Mouse (Mus musculus) liver, embryonic 11.5 days (tissue): ENCODE results near the gene Rarb. TPM values are rescaled to one million over a fixed set of nuclear protein-coding genes. Genes with fewer than 3 reads are reported as not detected.

Source experiments
- ATAC-seq: fragments of 200-750 bp; cut with Nextera tagmentation; replicated peaks from 2 replicates; pipeline ENCODE4 v1.8.0; 2017; ENCODE audit warnings: moderate number of reproducible peaks, mild to moderate bottlenecking, moderate TSS enrichment, moderate library complexity; ENCODE audit not compliant: low FRiP score
- DNase-seq: peaks from one replicate; pipeline ENCODE4 v3.0.0-alpha.2; 2017; ENCODE audit warnings: low spot score
- H3K27ac ChIP-seq: fragments of 300-500 bp; sonication (generic); 2 replicates; pipeline ENCODE4 v1.5.1; 2014; ENCODE audit warnings: mild to moderate bottlenecking, low read depth, low read length, control low read depth
- H3K27me3 ChIP-seq: fragments of 300-500 bp; sonication (generic); replicated peaks from 2 replicates; pipeline ENCODE4 v1.6.1; 2014; ENCODE audit warnings: low read length, mixed read lengths; ENCODE audit not compliant: control insufficient read depth, insufficient read depth
- H3K36me3 ChIP-seq: fragments of 300-500 bp; sonication (generic); 2 replicates; pipeline ENCODE4 v1.6.1; 2014; ENCODE audit warnings: mild to moderate bottlenecking, low read length, moderate library complexity, mixed read lengths; ENCODE audit not compliant: control insufficient read depth, insufficient read depth
- H3K4me1 ChIP-seq: fragments of 300-500 bp; sonication (generic); replicated peaks from 2 replicates; pipeline ENCODE4 v1.6.1; 2014; ENCODE audit warnings: low read length, mixed read lengths; ENCODE audit not compliant: control insufficient read depth, insufficient read depth
- H3K4me2 ChIP-seq: fragments of 300-500 bp; sonication (generic); 2 replicates; pipeline ENCODE4 v1.6.1; 2014; ENCODE audit warnings: mild to moderate bottlenecking, control low read depth, moderate library complexity
- H3K4me3 ChIP-seq: fragments of 300-500 bp; sonication (generic); 2 replicates; pipeline ENCODE4 v1.5.1; 2014; ENCODE audit warnings: low read depth, low read length, control low read depth
- H3K9ac ChIP-seq: fragments of 300-500 bp; sonication (generic); 2 replicates; pipeline ENCODE4 v1.6.1; 2014; ENCODE audit warnings: low read depth, low read length, control low read depth
- H3K9me3 ChIP-seq: fragments of 300-500 bp; sonication (generic); 2 replicates; pipeline ENCODE4 v1.6.1; 2016; ENCODE audit warnings: low read length, inconsistent platforms, mixed read lengths; ENCODE audit not compliant: control insufficient read depth
- WGBS: fragments of 180-500 bp; shearing (Covaris S2); extraction: QIAGEN DNeasy Blood & Tissue Kit; methylation state at CpG from one replicate; pipeline ENCODE4 v1.1.7; 2014; 5-methylcytosine and 5-hydroxymethylcytosine counted together
- polyA plus RNA-seq: library from polyadenylated mRNA; unstranded; fragments of >200 nt; fragmentation: Nextera tagmentation; extraction: Ambion mirVana; gene quantifications from 2 replicates; pipeline ENCODE4 v1.2.1, GENCODE M21; 2014

The Rarb gene
- polyA plus RNA-seq, 1 experiment from 2014 or later: 15.2 TPM

DNA sequence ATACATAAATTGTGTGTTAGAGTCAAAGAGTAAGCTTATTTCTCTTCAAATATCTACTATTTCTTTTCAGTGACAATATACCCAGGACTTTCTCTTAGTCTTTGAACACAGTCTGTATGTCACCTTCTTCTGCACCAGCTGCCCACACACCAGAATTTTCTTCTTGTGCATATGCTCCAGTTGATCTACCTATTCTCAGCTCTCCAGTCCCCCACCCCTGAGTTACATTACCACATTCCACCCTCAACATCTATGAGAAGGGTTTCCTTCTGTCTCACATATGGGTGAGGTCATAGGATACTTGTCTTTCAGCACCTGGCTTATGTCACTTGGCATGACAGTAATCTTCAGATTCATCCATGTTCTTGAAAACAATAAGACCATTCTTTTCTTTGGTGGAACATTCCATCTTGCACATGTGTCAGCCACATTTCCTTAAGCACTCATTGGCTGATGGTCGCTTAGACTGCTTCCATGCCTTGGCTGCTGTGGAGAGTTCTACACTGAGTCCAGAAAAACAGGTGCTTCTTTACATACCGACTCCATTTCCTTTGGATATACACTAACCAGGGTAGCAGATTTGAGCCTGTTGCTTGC lies 71.9 kb downstream of the Rarb start:
- no peak for ATAC-seq

DNA sequence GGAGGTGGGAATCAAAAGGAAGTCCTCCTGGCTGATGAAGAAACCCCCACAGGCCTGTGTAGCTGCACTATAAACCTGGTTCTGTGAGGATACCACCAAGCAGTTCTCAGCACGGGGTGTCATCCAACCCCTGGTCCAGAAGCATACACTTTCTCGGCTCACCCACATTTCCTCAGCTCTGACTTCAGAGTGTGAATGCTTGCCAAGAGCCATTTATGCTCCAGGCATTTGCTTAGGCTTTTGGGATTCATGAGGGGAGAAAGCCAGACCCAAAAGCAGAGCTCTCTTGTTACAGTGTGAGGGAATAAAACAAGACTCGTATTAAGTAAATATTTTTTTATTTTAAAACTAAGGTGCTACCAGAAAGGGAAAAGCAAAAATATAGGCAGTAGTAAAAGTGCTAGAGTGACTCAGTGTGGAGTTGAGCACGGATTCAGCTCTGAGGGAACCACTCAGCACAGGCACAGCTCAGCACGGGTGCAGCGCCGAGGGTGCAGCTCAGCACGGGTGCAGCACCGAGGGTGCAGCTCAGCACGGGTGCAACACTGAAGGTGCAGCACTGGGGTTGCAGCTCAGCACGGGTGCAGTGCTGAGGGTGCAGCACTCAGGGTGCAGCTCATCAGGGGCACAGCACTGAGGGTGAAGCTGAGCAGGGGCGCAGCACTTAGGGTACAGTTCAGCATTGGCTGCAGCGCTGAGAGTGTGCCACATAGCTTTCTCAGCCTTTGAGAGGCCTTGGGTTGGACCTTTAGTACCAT lies 77.8 kb downstream of the Rarb start:
- DNase-seq (no peak), ATAC-seq (no peak)
- no peak overlapping the region for H3K27ac ChIP-seq
- H3K27me3 ChIP-seq: no peaks in the 10 kb centered on the region
- no peak overlapping the region for H3K4me3 ChIP-seq
- no peak overlapping the region for H3K9ac ChIP-seq
- no peak overlapping the region for H3K4me2 ChIP-seq
- H3K4me1 ChIP-seq: no peaks in the 10 kb centered on the region
- 77% methylated on average over 13 of the region's 13 CpGs for WGBS
- H3K36me3 ChIP-seq: no peaks in the 10 kb centered on the region
- no peaks in the 10 kb centered on the region for H3K9me3 ChIP-seq

More for the DNA sequence above, 71.9 kb downstream of the Rarb start:
- Histone ChIP-seq H3K9ac (no peak overlapping the region), H3K36me3 (no peaks in the 10 kb centered on the region), H3K27me3 (no peaks in the 10 kb centered on the region), H3K4me2 (no peak overlapping the region), H3K27ac (no peak overlapping the region), H3K4me3 (no peak overlapping the region), H3K4me1 (no peaks in the 10 kb centered on the region), H3K9me3 (no peaks in the 10 kb centered on the region)
- DNase-seq: no peak
- WGBS: 68% methylated on average over 2 of the region's 2 CpGs

DNA sequence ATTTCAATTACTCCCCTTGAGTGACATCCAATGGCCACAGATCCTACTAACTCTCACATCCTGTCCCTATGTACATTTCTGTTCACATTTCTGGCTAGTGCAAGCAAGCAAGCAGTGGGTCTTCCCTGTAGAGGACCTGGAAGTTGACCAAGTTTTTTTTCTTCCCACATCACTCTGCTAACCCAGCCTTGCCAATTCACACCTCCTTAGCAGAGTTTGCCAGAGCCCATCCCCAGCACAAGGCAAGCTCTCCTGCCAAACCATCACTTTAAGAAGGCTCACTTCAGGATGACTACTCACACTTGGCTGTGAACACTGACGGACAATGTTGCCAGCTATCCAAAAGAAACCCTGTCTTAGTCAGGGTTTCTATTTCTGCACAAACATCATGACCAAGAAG lies 80.4 kb downstream of the Rarb start:
- Histone ChIP-seq H3K27me3 (no peaks in the 10 kb centered on the region), H3K27ac (no peak overlapping the region), H3K36me3 (no peaks in the 10 kb centered on the region), H3K4me2 (no peak overlapping the region), H3K4me3 (no peak overlapping the region), H3K4me1 (peaks cover 10% of the 10 kb centered on the region; the same call in 1 of the 2 replicates), H3K9ac (no peak overlapping the region), H3K9me3 (no peaks in the 10 kb centered on the region)
- DNase-seq (no peak), ATAC-seq (no peak)
- WGBS: 88% methylated on average over 1 of the region's 1 CpGs

- no peaks in the 10 kb centered on the region for H3K9me3 ChIP-seq
- no peak overlapping the region for H3K4me3 ChIP-seq
- H3K4me1 ChIP-seq: peaks cover 10% of the 10 kb centered on the region; the same call in 1 of the 2 replicates
- no peak overlapping the region for H3K4me2 ChIP-seq
- no peaks in the 10 kb centered on the region for H3K36me3 ChIP-seq
- no peak overlapping the region for H3K27ac ChIP-seq
- WGBS: 91% methylated on average over 1 of the region's 1 CpGs
- ATAC-seq (no peak), DNase-seq (no peak)
- H3K27me3 ChIP-seq: no peaks in the 10 kb centered on the region
- no peak overlapping the region for H3K9ac ChIP-seq
These were observed 81.2 kb downstream of the Rarb start for GRCm38 (mm10) chr14:16737781-16738180.

DNA sequence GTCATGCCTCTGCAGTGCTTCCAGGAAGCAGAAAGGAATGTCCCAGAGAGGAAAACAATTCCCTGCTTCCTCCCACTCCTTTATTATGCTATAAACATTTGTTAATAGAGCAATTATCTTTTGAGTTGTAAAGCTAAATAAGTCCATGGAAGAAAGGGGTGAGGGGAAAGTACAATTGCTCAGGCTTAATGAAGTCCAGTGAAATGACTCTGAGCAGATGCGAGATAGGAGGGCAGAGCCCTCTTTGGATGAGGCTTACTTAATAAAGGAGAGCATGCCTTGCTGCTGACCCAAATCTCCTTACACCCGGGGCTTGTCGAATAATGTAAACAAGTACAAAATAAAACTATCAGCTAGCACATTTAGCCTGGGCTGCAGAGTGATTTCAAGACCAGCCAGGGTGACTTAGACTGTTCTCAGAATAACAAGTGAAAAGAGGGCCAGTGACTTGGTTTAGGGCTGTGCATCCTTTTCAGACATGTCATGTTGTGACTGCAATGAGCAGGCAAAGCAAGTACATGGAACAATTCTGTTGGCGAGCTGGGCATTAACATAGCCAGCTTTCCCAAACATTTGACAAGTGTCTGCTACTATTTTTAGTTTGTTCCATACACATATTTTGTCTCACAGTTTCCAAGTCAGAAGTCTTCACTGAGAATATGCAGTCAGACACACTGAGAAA lies 83.5 kb downstream of the Rarb start:
- H3K9me3 ChIP-seq: no peaks in the 10 kb centered on the region
- H3K4me2 ChIP-seq: no peak overlapping the region
- H3K9ac ChIP-seq: no peak overlapping the region
- ATAC-seq: no peak
- H3K27ac ChIP-seq: 0 out of 2 replicates have a peak overlapping the region, but pooled peaks have one; percentile 32
- DNase-seq: no peak
- no peak overlapping the region for H3K4me3 ChIP-seq
- H3K27me3 ChIP-seq: no peaks in the 10 kb centered on the region
- H3K4me1 ChIP-seq: peaks cover 10% of the 10 kb centered on the region; the same call in 1 of the 2 replicates
- no peaks in the 10 kb centered on the region for H3K36me3 ChIP-seq
- WGBS: 52% methylated on average over 4 of the region's 4 CpGs

DNA sequence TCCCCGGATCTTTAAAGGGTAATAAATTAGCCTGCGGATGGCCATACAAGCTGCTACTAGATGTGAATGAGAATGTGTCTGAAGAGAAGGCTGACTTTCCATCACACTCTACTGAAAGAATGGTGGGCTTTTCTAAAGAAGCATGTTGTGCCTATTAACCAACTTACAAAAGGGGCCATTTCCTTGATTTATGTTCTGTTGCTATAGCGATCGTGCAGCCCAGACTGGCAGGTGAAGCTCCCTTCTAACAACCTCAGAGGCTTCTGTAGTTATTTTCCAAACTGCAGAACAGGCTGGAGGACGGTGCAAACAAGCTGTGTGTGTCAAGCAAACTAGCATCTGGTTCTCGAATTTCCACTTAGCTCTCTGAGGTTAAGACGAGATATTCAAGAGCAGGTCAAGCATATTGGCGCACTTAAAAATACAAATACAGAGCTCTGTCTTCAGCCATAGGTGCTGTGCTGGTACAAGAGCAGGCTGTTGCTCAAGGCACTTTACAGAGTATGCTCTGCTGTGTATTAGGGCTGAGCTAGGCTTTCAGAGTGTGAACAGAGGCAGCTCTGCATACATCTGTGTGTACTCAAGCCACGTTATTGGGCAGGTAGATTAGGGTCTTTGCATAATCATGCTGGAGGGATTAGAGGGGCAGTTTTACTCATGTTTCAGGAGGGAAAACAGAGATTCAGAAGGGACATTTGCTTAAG lies 85.2 kb downstream of the Rarb start:
- WGBS: 52% methylated on average over 9 of the region's 9 CpGs
- no peak overlapping the region for H3K27ac ChIP-seq
- ATAC-seq (no peak), DNase-seq (no peak)
- H3K4me2 ChIP-seq: no peak overlapping the region
- H3K27me3 ChIP-seq: no peaks in the 10 kb centered on the region
- H3K4me3 ChIP-seq: no peak overlapping the region
- H3K36me3 ChIP-seq: no peaks in the 10 kb centered on the region
- no peaks in the 10 kb centered on the region for H3K9me3 ChIP-seq
- peaks cover 10% of the 10 kb centered on the region; the same call in 1 of the 2 replicates for H3K4me1 ChIP-seq
- no peak overlapping the region for H3K9ac ChIP-seq

DNA sequence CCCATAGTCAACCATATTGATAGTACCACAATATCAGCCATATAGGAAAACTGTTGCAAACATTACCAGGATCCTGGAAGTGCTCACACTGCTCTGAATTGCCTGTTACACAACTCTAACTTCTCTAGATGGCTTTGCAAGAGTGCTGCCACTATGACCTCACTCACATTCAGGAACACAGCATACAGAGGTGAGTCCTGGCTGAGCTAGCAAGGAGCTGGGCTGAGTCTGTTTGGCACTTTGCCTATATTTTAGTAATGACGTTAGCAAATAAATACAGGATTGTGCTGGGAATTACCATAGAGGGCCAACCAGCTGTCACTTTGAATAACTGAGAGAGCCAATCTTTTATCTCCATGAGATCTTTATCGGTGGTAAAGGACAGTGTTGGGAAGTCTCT lies 86.9 kb downstream of the Rarb start:
- DNase-seq: no peak

DNA sequence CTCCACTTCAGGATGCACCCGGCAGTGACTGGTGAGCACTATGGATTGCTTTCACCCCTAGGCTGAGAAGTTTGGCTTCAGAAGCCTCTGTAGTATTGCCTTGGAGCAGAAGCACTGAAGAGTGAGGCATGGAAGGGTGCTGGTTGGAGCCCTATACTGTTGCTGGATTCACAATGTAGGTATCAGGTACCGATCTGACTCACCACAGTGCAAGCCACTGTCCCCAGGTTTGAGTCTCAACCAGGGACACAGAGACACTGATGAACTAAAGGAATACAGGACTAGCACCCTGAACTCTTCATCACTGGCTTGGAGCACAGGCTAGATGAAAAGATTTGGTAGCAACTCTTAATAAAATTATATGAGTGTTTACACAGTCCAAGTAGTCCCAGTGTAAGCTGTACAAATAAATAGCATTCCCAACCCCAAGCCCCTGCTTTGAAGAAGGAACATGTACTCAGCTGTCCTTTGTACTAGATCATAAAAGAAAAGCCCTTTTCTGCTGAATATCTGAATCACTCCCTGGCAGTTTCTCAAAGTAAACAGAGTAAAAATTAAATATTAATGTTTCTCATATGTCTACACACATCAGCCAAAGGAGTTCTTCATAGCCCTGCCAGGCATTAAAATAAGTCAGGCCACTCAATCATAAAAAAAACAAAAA lies 90.6 kb downstream of the Rarb start:
- WGBS: 93% methylated on average over 2 of the region's 2 CpGs
- H3K4me1 ChIP-seq: no peaks in the 10 kb centered on the region
- H3K27ac ChIP-seq: no peak overlapping the region
- H3K27me3 ChIP-seq: no peaks in the 10 kb centered on the region
- ATAC-seq (no peak), DNase-seq (no peak)
- no peaks in the 10 kb centered on the region for H3K36me3 ChIP-seq
- no peak overlapping the region for H3K4me2 ChIP-seq
- H3K9ac ChIP-seq: no peak overlapping the region
- no peak overlapping the region for H3K4me3 ChIP-seq
- H3K9me3 ChIP-seq: no peaks in the 10 kb centered on the region

More for the DNA sequence above, 86.9 kb downstream of the Rarb start:
- no peaks in the 10 kb centered on the region for H3K27me3 ChIP-seq
- no peak overlapping the region for H3K9ac ChIP-seq
- no peak for ATAC-seq
- no peak overlapping the region for H3K4me3 ChIP-seq
- H3K27ac ChIP-seq: no peak overlapping the region
- H3K36me3 ChIP-seq: no peaks in the 10 kb centered on the region
- no peaks in the 10 kb centered on the region for H3K9me3 ChIP-seq
- peaks cover 10% of the 10 kb centered on the region; the same call in 1 of the 2 replicates for H3K4me1 ChIP-seq
- WGBS: 68% methylated on average over 2 of the region's 2 CpGs
- H3K4me2 ChIP-seq: no peak overlapping the region
